Mouse (Mus musculus) left cerebral cortex, adult 9 months (tissue): ENCODE measurements around the gene Fis1.
"Not testable (repeated sequence)": the region's sequence is repeated elsewhere in the genome, so short reads cannot be mapped to it uniquely, and the experiment has no call there.

ENCODE experiments used
- DNase-seq, 2 experiments: peaks; one replicate each; pipeline ENCODE4 v3.0.0; 2022; ENCODE audit warnings: low spot score in 2 of 2

Gene Fis1

DNA sequence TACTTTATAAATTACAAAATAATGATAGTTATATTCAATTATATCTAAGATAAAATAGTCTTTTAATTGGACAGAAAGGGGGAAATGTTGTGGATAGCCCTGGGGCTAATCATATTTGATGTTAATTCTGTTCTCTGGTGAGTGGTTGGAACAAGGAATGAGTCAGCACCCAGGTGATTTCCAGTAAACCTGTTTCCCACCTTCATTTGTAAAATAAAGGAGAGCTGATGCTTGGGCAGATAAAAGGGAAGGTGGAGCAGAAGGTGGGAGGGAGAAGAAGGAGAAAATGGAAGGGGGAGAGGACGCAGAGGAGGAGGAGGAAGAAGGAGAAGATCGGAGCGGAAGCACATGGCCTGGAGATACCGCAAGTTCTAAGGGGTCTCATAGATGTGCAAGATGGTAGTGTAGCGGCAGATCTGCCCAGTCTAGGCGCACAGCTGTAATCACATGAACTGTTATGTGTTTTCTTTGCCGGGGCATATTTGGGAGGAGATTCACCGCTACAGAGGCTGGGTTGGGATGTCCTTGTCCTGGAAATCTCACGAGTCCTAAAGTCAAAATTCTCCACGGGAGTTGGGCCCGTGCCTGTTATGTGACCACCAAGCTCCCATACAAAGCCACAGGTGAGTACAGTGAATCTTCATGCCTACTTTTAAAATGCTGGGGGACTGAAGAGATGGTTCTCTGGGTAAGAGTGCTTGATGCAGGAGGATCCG, 12.1 kb upstream of the Fis1 start:
- no peak for DNase-seq

DNA sequence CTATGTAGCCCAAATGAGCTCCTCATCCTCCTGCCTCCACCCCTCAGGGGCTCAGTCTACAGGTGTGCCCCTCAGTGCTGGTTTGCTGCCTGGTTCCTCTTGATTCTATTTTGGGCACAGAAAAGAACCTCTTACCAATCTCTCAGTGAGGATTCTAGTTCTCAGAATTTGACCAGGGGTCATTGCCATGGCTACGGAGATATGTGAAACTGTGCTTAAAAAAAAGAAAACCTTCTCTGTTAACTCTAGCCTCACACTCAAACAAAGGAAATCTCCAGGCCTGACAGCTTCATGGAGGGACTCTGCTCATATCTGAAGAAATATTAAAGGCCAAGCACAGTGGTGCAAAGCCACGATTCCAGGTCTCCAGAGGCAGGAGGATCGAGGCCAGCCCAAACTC, 10.3 kb upstream of the Fis1 start:
- no peak for DNase-seq

DNA sequence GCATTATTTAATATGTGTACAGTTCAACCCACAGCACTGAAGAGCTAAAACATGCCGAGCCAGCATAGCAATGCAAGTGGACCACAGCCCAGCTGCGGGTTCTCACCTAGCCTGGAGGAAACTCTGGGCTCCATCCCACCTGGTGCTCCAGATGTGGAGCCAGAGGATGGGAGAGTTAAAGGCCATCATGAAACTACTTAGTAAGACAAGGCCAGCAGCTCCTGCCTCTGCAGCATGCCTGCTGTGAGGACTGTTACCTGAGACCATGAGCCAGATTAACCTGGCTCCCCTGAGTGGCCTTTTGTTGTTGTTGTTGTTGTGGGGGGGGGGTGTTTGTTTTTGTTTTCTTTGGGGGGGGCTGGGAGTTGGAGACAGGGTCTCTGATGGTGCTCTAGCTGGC, 9.7 kb upstream of the Fis1 start:
- DNase-seq, result no peak

DNA sequence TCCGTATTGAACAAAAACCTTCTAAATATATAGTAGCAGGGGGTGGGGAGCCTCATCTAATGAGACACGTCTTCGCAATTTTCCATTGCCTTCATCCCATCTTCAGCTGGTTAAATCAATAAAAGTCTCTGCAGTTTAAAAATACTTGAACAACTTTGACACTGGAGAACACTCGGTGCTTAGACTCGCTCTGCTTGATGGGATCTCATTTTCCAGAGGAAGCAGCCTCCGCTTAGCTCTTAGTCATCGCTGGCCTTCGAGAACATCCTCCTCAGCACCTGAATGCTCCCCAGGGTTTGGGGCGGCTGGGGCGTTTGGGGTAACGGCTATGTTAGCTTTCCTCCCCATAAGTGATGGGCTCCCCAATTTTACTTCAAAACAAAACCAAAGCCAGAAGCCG, 8.0 kb upstream of the Fis1 start:
- DNase-seq, result peak in 1 of 2 experiments; percentile 51

DNA sequence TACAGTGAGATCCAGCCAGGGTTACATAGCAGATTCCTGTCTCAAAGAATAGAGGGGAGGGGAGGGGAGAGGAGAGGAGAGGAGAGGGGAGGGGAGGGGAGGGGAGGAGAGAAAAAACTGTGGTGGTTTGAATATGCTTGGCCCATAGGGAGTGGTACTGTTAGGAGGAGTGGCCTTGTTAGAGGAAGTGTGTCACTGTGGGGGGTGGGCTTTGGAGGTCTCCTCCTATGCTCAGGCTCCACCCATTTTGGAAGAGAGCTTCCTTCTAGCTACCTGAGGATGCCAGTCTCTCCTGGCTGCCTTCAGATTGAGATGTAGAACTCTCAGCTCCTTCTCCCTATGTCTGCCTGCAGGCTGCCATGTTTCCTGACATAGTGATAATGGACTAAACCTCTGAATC, 5.2 kb upstream of the Fis1 start:
- DNase-seq, result no peak

DNA sequence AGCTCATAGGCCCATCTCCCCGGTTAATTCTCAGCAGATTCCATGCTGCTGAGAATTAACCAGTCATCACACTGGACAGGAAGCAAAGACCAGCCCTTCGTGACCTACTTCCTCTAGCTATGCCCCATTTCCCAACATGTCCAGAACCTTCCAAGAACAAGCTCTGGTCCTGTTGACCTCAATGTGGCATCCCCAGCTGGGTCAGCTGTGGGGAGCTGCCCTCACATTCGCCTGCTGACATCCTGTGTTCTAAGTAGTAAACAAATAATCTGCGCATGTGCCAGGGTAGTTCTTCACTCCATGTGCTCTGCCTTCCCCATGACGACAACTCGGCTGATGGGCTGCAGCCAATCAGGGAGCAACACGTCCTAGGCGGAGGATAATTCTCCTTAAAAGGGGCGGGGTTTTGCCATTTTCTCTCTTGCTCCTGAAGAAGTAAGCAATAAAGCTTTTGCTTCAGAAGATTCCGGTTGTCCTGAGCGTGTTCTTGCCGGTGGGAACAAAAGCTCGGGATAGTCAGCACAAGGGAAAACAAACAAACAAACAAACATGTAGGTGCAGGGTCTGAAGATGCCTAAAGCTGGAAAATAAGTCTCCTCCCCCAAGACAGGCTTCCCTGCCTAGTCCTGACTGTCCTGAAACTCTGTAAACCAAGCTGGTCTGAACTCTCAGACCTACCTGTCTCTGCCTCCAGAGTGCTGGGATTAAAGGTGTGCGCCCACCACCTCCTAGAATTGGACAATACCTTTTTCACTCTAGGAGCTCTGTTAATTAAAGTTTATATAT, 3.3 kb upstream of the Fis1 start:
- DNase-seq, result not testable (repeated sequence)

DNA sequence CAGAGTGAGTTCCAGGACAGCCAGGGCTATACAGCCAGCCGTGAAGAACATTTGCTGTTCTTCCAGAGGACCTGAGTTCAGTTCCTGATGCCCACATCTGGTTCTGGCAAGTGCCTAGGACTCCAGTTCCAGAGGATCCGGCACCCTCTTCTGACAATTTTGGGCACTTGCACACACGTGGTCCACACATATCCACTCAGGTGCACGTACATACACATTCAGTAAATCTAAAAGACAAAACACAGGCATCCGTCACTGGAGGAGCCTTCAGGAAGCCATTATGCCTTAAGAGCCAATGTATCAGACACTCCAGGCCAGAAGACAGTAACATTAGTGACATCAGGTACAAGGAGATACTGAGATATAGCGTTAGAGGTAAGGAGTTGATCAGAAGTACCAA, 2.6 kb upstream of the Fis1 start:
- DNase-seq, result no peak

DNA sequence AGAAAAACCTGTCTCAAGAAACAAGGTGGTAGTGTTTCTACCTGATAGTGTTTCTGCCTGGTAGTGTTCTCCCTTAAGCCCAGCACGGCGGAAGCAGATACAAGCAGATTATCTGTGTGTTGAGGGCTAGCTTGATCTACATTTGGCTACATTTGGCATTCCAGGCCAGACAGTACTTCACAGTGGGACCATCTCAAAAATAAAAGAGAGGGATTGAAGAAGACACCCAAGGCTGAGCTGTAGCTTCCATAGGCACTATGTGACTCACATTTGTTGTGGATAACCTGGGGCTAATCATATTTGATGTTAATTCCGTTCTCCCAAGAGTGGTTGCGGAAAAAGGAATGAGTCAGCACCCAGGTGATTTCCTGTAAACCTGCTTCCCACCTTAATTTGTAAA, 922 bp upstream of the Fis1 start:
- no peak for DNase-seq

DNA sequence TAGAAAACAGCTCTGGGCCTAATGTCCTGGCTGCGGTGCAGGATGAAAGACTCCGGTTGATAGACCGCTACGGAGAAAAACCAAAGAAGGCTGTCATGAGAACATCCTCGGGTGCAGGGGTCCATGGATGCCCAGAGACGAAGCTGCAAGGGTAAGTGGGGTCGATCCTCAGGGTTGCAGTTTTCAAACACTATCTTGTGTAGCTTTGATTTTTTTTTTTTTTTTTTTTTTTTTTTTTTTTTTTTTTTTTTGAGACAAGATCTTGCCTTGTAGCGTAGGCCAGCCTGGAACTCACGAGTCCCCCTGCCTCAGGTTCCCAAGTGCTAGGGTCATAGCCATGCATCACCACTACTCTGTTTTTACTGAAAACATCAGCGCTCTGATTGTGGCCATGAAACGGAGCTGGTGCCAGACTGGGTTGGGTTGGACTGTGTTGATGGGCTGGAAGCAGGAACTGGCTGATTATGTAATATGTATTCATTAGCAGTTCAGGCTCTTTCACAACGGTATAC, 421 bp downstream of the Fis1 start:
- peak in 1 of 2 experiments; percentile 58 for DNase-seq

DNA sequence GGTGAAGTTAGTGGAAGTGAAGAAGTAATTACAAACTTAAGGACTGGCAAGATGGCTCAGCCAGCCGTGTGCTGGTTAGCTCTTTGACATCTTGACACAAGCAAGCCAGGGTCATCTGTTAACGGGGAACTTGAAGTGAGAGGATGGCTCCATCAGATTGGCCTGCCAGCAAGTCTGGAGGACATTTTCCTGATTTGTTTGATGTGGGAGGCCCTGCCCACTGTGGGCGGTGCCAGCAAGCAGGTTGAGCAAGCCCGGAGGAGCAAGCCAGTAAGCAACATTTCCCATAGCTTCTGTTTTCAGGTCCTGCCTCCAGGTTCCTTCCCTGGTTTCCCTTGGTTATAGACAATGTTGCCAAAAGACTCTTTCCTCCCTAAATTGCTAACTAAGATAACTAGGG, 2.5 kb downstream of the Fis1 start:
- no peak for DNase-seq

DNA sequence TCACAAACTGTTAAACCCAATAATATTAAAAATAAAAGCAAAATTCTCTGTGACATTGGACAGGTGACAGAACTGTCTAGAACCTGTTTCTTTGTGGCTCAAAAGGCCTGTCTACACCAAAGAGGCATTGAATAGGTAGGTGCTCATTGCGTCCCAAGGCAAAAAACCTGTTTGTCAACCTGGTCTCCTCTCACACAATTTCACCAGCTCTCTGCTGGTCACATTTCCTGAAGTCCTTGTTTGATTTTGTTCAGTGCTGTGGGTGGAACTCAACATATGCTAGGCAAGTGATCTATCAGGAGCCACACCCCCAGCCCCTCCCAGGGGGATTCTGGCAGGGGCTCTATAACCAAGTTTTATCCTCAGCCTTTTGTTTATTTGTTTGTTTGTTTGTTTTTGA, 4.2 kb downstream of the Fis1 start:
- DNase-seq, result no peak

DNA sequence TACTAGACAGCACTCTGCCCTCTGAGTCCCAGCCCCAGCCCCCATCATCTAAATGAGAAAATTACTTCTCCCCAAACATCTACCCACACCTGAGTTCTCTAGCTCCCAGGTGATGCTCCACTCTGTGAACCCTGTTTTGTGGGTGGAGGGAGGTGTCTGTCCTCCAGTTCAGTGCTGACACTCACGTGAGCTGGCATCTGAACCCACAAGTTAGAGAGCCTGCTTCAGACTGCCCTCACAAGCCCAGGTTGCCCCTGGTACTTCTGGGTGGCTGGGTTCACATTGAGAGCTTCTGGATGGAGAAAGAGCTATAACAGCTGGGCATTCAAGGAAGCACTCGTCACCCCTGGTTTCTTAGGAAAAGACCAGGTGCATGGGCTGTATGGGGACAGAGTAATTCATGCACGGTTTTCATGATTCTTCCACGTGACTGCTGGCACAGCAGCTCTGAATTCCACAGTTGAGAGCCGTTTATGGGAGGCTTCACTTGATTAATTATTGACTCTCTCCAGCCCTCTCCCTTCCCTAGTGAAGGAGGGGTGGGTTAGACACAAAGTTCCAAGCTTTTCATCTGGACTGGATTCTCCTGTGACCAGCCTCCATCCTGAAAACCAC, 6.0 kb downstream of the Fis1 start:
- DNase-seq, result no peak

DNA sequence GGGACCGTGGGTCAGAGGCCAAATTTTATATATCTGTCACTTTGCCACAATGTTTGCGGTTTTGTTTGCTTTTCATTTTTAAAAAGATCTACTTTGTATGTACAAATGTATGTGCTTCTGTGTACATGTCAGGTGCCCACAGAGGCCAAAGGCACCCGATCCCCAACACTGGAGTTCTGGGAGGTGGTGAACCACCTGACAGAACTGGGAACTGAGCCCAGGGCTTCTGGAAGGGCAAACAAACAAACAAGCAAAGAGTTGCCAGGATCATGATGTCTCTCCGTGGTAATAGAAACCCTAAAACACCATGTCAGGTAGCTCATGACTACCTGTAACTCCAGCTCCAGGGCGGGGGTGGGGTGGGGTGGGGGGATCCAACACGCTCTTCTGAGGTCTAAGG, 7.0 kb downstream of the Fis1 start:
- no peak for DNase-seq

DNA sequence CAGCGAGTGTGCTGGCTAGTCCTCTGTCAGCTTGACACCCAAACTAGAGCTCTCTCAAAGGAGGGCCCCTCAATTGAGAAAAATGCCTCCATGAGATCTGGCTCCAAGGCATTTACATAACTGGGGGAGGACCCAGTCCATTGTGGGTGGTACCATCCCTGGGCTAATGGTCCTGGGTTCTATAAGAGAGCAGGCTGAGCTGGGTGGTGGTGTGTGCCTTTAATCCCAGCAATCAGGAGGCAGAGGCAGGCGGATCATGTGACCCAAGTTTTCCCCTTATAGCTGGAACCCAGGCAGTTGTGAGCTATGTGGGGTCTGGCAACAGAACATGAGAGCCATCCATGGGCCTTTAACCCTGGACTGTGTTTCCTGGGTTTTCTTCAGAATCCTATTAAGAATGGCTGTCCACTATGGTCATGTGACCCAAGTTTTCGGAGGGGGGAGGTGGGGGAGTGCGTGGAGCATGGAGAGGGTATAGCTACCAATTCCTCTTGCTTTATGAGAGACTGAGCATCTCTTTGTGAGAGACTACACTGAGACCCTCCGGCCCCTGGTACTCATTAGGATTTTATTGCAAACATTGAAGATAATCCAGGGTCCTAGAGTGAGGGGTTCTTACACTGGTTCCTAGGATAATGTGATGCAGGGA, 8.4 kb downstream of the Fis1 start:
- no peak for DNase-seq

DNA sequence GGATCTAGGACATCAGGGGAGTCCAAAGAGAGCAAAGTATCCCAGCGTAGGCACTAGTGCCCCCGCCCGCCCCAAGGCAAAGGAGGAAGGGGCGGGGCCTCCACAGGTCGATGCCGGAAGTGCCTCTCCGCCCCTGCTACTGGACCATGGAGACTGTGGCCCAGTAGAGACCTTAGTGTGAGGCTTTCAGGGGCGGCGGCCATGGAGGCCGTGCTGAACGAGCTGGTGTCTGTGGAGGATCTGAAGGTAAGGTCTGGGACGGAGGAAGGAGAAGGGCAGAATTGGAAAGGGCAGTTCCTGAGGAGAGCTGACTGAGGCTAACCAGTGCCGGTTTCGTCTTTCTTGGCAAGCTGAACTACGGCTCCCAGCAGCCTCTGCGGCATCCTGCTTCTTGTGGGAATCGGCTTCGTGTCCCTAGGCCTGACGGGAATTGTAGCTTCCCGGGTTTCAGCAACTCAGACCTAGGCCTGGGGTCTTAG, 8.9 kb downstream of the Fis1 start:
- DNase-seq, result peak; percentile 82 to 92

DNA sequence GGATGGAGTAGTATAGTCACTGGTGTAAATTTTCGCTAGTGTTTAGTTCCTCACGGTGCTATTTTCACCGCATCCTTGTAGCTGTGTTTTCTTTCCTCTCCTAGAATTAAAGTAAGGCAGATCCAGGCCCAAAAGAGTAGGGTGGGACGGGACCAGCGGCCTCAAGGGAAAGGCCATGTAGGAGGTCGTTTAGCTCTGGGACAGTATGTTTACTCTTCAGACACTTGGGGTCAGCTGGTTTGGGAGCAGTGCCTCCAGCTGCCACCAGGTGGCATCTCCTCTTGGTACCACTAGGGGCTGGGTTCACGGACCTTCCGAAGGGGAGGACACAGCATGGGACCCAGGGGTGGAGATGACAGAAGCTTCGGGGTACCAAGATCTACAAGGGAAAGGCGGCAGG, 9.4 kb downstream of the Fis1 start:
- DNase-seq, result peak in 1 of 2 experiments; percentile 85

DNA sequence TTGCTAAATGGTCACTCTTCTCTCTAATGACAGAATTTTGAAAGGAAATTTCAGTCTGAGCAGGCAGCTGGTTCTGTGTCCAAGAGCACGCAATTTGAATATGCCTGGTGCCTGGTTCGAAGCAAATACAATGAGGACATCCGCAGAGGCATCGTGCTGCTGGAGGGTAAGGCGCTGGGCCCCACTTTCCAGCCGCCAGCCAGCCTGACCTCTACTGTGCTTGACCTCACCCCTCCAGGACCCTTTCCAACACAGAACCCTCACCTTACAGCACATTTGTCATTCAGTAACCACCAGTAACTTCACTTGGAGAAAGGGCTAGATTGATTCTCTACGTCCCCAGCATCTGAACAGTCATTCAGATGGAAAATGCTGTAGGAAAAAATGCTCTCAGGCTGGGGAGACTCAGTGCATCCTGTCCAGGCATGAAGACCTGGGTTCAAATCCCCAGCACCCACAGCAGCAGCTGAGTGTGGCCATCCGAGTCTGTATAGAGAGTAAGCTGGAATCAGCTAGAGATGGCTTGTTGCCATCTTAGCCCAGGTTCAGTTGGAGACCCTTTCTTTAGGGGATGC, 10.0 kb downstream of the Fis1 start:
- DNase-seq, result no peak

DNA sequence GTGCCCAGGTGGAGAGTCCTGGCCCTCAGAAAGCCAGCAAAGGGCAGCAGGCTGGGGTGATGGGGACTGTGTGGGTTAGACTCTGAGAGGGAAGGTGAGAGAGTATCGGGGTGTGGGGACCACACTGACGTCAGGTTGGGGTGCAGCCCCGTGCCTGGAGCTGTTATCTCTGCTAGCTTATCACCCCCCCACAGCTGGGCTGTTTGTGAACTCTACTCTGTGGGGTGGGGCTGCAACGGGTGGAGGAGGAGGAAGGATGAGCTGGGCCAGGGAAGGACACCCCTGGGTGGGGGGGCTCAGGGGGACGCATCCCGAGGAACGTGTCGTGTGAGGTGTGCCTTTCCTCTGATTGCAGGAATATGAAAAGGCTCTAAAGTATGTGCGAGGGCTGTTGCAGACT, 12.1 kb downstream of the Fis1 start:
- no peak for DNase-seq

DNA sequence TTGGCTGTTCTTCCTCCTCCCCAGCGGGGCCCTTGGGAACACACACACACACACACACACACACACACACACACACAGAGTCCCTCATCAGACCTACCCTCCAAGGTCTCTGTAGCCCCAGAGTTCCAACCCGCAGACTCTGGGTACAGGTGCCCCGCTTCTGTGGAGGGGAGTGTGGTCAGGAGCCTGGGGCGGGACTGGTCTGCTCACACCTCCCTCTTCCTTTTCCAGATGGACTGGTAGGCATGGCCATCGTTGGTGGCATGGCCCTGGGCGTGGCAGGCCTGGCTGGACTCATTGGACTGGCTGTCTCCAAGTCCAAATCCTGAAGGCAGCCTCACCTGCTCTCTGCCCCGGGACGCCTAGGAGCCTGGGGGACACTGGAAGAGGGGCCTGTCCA, 12.6 kb downstream of the Fis1 start:
- DNase-seq, result no peak

DNA sequence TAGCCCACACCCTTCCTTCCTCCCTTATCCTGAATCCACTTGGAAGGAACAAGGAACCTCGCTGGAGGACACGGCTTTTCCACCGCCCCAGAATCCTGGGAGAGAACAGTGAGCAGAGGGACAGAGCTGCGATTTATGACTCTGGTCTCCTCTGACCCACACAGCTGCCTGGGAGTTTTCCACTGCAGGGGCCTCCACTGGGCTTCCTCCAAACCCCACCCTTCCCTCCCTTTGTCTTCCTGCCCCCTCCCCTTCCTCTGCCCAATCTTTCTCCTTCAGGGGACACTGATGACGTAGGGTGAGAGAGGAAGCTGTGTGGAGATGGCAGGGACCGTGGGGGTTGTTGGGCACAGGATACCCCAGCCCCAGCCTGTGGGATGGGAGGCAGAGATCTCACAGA, 13.3 kb downstream of the Fis1 start, which contains the start of gene Cldn15:
Gene Cldn15, plus strand, starts transcription at position 286 of the 400 bp plus-strand sequence.
- no peak for DNase-seq

DNA sequence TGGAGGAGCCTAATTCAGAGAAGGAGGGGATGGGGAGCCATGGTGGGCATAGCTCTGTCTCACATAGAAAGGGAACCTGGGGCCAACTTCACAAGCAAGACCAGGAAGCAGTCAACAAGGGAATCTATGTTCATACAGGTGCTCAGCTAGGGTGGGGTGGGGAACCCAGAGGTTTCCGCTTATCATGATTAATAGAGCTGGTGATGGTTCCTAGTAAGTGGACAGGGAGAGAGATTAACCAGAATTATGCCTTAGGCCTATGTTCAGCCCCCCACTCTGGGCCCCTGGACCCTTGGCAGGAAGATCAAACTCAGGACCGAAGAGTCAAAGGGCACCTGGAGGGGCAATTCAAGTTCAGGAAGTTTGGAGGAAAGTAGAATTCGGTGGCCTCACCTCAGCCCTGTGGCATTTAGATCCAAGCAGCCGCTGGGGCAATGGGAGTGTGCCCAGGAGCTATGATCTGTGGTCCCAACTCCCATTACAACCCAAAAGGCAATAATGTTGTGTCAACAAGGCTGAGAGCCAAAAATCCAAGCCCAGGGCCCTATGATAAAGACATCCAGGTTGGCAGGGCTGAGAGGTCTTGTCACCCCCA, 13.9 kb downstream of the Fis1 start:
- no peak for DNase-seq
